Mouse (Mus musculus) cerebellum, postnatal 14 days (tissue): ENCODE results near the gene Mns1.
A peak's percentile ranks its signal among the peaks of the same experiment; 100 is the strongest.
"Not testable (repeated sequence)": the region's sequence is repeated elsewhere in the genome, so short reads cannot be mapped to it uniquely, and the experiment has no call there.

Experiments
- DNase-seq, 2 experiments: peaks; one replicate each; pipeline ENCODE4 v3.0.0; 2021; ENCODE audit warnings: mixed read lengths in 2 of 2

The Mns1 gene

GRCm38 (mm10) chr9:72437822-72438701 is at the start of gene Mns1:
Gene Mns1 (plus strand): TSS chr9:72438011.
- DNase-seq = peak; percentile 95 to 96

DNA sequence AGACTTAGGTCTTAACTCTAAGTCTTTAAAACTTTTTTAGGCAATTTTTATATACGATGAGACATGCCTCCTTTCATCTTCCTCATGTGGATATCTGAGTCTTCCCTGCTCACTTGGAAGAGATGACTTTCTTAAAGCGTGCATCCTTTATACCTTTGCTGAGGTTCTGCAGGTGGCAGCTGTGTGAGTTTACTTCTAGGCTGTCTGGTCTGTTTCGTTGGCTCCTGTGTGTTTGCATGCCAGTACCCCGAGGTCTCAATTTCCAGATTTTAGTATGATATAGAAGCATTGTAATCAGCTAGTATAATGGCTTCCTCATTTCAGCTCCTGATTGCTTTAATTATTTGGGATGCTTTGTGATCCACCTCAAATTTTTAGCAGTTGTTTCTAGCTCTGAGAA is 48.9 kb upstream of the Mns1 start:
- DNase-seq = no peak

DNA sequence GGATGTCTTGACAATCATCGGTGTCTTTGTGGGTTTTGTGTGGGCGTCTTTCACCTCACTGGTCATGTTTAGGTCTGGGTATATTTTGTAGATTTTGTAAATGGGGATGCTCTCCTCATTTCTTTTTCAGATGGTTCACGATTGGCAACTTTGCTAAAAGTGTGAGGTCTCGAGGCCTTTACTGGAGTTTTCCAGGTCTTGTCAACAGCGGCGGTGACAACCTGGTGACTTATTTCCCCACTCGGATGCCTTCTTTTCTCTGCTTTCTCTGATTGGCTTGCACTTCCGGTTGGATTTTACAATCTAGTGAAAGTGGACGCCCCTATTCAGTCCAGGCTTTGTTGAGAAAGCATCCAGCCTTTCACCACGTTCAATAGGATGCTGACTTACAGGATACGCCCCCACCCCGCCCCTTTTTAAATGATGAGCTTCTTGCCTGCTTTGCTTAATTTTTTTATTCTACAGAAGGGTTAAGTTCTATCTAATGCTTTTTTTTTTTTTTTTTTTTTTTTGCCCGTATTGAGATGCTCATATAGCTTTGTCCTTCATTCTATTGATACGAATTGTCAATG is 48.3 kb upstream of the Mns1 start:
- DNase-seq = no peak

DNA sequence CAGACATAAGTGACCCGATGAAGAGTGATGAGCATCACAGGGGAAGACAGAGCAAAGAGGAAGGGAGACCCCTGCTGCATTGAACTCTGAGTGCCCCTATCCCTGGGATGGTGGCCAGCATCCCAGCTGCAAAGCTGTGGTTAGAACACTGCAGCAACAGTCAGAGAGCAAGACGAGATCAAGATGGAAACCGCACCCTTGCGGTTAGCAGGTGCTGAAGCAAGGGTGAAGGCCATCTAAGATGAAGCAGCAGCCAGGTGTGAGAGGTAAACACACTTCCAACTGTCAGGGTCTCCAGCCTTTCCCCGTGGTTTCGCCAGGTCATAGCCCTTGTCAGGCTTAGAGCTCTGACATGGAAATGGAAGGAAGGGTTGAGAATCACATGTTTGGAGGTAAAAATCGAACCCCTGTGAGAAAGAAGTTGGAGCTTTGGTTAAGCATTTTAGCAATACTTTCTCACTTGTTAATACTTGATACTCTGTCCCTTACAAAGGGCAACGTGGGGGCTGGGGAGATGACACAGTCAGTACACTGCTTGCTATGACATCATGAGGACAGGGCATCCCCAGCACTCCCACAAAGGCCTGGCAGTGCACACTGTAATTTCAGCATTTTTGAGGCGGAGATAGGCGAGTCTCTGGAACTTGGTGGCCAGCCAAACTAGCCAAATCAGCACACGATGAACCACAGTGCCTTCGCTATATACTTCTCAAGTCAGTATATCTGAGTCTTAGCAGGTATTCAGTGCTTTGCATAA is 47.3 kb upstream of the Mns1 start:
- DNase-seq = no peak

DNA sequence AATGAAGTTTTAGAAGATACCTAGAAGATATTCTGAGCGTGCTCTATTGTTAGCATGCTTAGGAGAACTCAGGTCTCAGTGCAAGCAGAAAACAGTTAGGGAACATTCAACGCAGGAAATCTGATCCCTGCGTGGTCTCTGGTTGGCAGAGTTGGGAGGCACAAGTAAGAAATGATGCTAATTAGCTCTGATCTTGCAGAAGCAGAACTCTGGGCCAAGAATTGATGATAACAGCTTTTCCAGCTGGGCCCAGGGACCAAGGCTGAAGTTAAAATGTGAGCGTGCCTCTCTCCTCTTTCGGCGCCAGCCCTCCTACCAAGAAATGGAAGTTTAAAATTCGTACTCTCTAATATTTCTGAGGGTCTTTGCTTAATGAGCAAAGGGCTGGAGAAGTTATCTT is 45.1 kb upstream of the Mns1 start:
- DNase-seq = peak; percentile 42 to 50

- DNase-seq = peak; percentile 87 to 90
These were observed 44.6 kb upstream of the Mns1 start for GRCm38 (mm10) chr9:72393238-72393637.

- peak; percentile 43 to 50 for DNase-seq
These were observed 43.9 kb upstream of the Mns1 start for GRCm38 (mm10) chr9:72393869-72394341.

DNA sequence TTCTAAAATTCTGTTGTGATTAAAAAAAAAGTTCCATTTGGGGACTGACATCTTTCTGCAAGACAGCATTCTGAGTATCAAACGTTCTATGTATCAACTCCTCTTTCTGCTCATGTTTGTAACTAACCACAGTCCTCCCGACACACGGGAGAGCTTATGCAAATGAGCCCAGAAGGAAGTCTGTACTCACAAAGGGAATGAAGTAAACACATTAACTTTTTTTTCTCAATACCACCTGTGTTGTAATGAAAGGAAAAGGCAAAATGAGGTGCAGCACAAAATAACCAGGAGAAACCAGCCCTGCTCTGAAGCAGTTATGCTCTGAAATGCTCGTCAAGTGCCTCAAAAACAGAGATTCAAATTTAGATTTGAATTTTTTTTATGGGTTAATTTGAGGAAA is 37.7 kb upstream of the Mns1 start:
- no peak for DNase-seq

DNA sequence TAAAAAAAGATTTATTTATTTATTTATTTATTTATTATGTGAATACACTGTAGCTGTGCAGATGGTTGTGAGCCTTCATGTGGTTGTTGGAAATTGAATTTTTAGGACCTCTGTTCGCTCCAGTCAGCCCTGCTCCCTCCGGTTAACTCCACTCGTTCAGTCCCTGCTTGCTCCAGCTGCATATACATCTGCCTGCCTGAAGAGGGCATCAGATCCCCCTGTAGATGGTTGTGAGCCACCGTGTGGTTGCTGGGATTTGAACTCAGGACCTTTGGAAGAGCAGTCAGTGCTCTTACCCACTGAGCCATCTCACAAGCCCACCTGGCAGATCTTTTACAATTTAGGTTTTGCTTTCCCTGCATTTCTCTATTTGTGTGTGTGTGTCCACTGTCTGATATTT is 36.0 kb upstream of the Mns1 start:
- DNase-seq = not testable (repeated sequence)

- DNase-seq = no peak
These were observed 34.4 kb upstream of the Mns1 start for GRCm38 (mm10) chr9:72403421-72403820.

DNA sequence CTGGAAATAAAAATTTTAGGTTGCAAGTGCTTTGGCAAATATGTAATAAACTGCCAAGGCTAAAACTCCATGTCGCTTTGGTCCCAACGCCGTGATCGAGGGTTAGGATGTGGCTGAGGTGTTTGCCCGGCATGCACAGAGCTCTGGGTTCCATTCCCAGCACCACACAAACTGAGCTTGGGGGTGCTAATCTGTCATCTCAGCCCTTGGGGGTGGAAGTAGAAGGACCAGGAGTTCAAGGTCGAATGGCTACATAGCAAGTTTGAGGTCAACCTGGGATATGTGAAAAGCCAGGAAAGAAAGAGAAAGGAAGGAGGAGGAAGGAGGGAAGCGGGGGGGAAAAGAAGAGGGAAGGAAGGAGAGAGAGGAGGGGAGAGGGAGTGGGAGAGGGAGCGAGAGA is 33.4 kb upstream of the Mns1 start:
- no peak for DNase-seq

- DNase-seq = no peak
These were observed 32.9 kb upstream of the Mns1 start for GRCm38 (mm10) chr9:72404934-72405333.

DNA sequence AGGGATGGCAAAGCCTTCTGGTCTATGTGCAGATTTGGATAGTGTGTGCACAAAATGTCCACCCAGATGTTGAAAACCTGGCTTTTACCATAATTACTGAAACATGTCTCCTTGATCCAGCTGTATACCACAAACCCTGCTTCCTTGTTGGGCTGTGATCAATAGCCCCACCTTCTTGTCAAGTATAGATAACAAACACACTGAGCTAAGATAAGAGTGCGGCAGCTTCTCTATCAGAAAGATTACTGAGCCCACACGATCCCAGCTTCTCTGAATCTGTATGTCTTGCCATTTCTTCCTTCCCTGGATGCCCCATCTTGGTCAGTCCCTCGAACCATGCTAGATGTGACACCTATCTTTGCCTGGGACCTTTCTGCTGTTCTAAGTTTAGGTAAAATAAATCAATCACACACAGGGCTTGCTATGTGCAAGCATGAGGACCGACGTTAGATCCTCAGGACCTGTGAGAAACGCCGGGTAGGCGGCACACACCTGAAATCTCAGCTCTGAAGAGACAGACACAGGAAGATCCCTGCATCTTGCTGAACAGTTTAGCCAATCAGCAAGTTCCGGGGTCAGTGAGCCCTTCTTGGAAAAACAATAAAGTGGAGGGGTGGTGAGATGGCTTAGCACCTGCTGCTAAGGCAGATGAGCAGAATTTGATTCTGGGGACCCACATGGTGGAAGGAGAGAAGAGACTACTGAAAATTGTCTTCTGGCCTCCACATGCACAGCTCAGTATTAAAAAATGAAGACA is 31.8 kb upstream of the Mns1 start:
- no peak for DNase-seq

DNA sequence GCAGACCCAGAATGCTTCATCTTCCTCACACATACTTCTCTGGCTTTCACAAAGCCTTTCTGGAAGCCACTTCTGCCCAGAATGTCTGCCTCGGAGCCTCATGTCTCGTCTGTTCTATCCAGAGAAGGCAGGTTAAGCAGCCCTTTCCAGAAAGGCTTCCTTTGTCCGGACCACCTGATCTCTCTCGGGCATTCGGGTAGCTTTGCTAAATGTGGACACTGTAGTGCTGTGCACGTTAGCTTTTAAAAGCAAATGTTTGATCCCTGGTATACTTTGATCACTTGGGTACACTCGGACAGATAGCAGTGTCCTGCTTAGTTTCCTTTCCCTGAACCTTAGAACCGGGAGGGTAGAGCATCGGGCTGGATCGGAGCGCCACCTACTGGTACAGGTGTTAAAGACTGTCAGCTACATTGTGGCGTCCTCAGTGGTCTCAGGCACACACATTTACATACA is 29.7 kb upstream of the Mns1 start:
- peak; percentile 90 to 94 for DNase-seq

GRCm38 (mm10) chr9:72409381-72410225 is 28.2 kb upstream of the Mns1 start:
- DNase-seq = no peak

DNA sequence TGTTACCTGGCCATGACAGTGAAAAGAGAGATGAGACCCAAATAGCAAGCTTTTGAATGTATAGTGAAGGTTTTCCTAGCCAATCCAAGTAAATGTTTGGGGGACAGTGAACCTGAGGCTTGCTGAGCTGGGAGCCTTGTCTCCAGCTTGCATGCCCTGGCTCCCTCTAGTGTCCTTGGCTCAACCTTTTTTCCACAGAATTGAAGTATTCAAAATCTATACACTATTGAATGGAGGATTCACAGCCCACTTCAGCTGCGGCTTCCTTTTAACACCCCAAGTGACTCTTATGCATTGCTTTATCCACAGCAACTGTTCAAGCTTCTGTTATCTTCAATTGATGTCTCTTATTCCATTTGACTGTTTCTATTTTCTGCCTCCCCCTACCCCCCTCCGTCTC is 26.1 kb upstream of the Mns1 start:
- no peak for DNase-seq

GRCm38 (mm10) chr9:72418443-72418842 is 19.4 kb upstream of the Mns1 start:
- no peak for DNase-seq

- no peak for DNase-seq
These were observed 17.3 kb upstream of the Mns1 start for GRCm38 (mm10) chr9:72420490-72420889.

DNA sequence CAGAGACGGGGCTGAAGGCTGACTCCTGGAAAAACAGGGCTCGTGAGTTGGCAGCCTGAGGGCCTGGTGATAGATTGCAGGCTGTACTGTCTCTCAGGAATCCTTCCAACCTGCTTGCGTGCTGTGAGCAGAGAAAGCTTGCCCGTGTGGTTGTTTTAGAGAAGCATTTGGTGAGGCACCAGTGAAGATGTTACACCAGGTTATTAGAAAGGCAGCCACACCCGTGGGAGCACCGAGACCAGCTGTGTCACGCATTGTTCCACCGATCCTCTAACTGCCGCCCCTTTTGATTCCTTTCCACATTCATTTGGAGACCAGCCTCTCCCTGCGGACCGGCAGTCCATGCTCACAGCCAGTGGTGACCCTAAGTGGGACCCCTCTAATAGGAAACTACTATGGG is 15.5 kb upstream of the Mns1 start:
- DNase-seq = no peak

DNA sequence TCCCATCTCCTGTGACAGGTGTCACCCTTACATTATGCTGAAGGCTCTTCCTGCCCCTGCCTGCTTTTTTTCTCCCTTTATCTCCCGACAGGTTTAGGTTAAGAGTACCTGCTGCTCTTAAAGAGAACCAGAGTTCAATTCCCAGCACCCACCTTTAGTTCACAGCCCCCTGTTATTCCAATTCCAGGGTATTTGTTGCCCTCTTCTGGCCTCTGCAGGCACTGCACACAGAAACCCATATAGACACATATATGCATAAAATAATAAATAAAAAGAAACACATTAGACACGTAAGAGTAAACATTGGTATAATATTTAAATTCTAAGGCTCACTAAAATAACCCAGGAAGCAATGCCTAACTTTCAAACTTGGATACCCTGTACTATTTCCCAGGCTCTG is 15.1 kb upstream of the Mns1 start:
- no peak for DNase-seq

DNA sequence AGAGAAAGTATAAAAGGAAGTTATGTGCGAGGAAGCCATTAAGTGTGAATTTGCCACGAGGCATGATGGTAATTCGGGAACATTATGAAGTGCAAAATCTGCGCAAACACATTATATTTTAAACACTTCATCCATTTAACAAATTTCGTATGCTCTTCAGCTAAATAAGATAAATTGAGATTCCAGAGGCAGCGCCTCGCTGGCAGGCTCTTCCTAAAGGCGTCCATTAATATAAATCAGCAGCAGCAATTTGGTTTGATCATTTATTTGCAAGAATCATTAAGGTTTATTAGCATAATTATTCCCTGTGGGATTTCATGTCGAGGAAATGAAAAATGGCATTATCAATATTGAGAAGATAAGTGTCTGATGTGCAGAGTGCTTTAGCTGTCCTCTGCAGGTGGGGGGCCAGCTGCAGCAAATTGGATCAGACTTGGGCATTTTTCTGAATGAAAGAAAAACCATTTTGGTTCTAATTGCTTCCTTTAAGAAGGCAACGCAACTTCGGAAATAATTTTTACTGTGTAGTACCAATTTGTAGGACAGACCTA is 12.4 kb upstream of the Mns1 start:
- DNase-seq = no peak
